Mouse (Mus musculus) erythroblast, embryonic 14.5 days (primary cell): ENCODE results near the gene C130060K24Rik. TPM values are rescaled to one million over a fixed set of nuclear protein-coding genes. Genes with fewer than 3 reads are reported as not detected.

Experiments used
- H3K27me3 ChIP-seq: 2 replicates; pipeline ENCODE4 v1.6.1; 2012; ENCODE audit warnings: inconsistent platforms; ENCODE audit not compliant: control insufficient read depth
- H3K36me3 ChIP-seq: 2 replicates; pipeline ENCODE4 v1.6.1; 2012; ENCODE audit warnings: mild to moderate bottlenecking, inconsistent platforms; ENCODE audit not compliant: control insufficient read depth
- H3K4me1 ChIP-seq: 2 replicates; pipeline ENCODE4 v1.6.1; 2012; ENCODE audit warnings: inconsistent platforms; ENCODE audit not compliant: control insufficient read depth
- H3K4me3 ChIP-seq: replicated peaks from 2 replicates; pipeline ENCODE3; 2012; ENCODE audit warnings: moderate library complexity, mild to moderate bottlenecking, inconsistent platforms
- H3K9me3 ChIP-seq: 2 replicates; pipeline ENCODE4 v1.6.1; 2012; ENCODE audit warnings: low read length, inconsistent platforms, mixed read lengths; ENCODE audit not compliant: control insufficient read depth
- GATA1 ChIP-seq: IDR thresholded peaks from 2 replicates; pipeline ENCODE4 v1.6.1; 2012; ENCODE audit warnings: low read length, inconsistent platforms, mixed read lengths
- TAL1 ChIP-seq: IDR thresholded peaks from 3 replicates; pipeline ENCODE4 v1.6.1; 2012; ENCODE audit warnings: low read length, inconsistent platforms, mixed read lengths
- polyA plus RNA-seq: library from polyadenylated mRNA; stranded (reverse); fragments of >175 nt; gene quantifications from 2 replicates; pipeline ENCODE4 v1.2.3, GENCODE M21; 2012

C130060K24Rik gene
- polyA plus RNA-seq, 1 experiment = not detected

DNA sequence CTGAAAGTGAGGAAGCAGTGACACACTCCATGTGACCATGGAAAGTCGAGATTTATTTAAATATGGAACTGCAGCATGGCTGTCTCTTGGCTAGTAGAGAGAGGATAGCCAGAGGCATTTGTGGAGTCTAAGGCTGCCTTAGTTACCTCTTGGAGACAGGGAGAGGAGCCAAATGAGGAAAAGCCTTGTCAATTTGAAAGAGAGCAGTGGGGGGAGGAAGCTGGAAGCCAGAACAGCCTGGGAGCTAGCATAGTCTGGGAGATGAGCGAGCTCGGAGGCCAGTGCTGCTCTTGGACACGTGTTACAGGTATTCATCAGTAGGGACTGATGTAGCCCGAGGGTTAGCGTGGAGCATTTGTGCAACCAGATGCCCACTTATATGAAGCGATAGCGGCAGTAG is 46.2 kb downstream of the C130060K24Rik start:
- no peak overlapping the region for H3K4me3 ChIP-seq
- H3K4me1 ChIP-seq = no peaks in the 10 kb centered on the region
- TF ChIP-seq TAL1 (no peak), GATA1 (no peak)
- no peaks in the 10 kb centered on the region for H3K9me3 ChIP-seq
- H3K36me3 ChIP-seq = no peaks in the 10 kb centered on the region
- no peaks in the 10 kb centered on the region for H3K27me3 ChIP-seq

- Histone ChIP-seq H3K9me3 (no peaks in the 10 kb centered on the region), H3K4me1 (no peaks in the 10 kb centered on the region), H3K36me3 (no peaks in the 10 kb centered on the region), H3K4me3 (no peak overlapping the region), H3K27me3 (no peaks in the 10 kb centered on the region)
- TF ChIP-seq TAL1 (no peak), GATA1 (no peak)
Observed at GRCm38 (mm10) chr6:65433159-65433558, 52.3 kb downstream of the C130060K24Rik start.

DNA sequence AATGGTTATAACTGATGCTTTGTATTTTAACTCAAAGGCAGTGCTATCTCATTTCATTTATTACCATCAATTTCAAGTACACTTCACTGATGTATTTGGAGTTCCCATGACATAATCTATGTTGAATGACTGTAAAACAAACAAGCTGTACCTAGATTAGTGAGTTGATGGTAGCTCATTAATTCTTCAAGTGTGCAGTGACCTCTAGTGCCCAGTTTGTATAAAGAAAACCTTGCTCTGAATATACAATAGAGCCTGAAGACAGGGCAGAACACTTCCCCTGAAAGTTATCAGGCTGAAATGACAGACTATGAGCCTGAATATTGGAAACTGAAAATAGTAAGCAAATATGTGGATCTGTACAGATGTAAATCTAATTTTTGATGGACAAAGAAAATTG is 72.6 kb downstream of the C130060K24Rik start:
- Histone ChIP-seq H3K36me3 (no peaks in the 10 kb centered on the region), H3K4me1 (no peaks in the 10 kb centered on the region), H3K9me3 (no peaks in the 10 kb centered on the region), H3K4me3 (no peak overlapping the region), H3K27me3 (no peaks in the 10 kb centered on the region)
- TF ChIP-seq TAL1 (no peak), GATA1 (no peak)

DNA sequence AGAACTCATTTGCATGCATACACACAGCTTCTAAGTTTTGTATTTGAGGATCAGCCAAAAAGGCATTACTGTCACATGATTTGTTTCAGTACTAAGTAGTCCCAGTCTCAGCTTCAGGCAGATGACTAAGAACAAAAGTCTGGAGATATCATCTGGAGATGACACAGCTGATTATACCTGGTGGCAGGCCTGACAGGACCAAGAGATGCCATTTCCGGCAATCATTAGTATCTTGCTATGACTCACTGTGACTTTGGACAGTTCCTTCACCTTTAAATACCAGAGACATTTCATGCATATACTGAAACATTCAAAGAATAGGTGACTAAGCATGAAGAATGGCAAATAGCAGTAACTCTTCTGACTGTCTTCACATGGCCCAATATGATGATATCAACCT is 84.4 kb downstream of the C130060K24Rik start:
- TF ChIP-seq GATA1 = no peak
- no peak for TF ChIP-seq TAL1
- Histone ChIP-seq H3K4me3 (no peak overlapping the region), H3K36me3 (no peaks in the 10 kb centered on the region), H3K4me1 (no peaks in the 10 kb centered on the region), H3K9me3 (no peaks in the 10 kb centered on the region), H3K27me3 (no peaks in the 10 kb centered on the region)

- H3K27me3 ChIP-seq = no peaks in the 10 kb centered on the region
- TF ChIP-seq TAL1 = no peak
- TF ChIP-seq GATA1 = no peak
- H3K9me3 ChIP-seq = no peaks in the 10 kb centered on the region
- H3K4me1 ChIP-seq = no peaks in the 10 kb centered on the region
- H3K36me3 ChIP-seq = no peaks in the 10 kb centered on the region
- no peak overlapping the region for H3K4me3 ChIP-seq
Observed at GRCm38 (mm10) chr6:65470320-65470719, 89.4 kb downstream of the C130060K24Rik start.

- H3K4me3 ChIP-seq = no peak overlapping the region
- H3K9me3 ChIP-seq = no peaks in the 10 kb centered on the region
- no peaks in the 10 kb centered on the region for H3K36me3 ChIP-seq
- no peak for TF ChIP-seq TAL1
- no peak for TF ChIP-seq GATA1
- H3K4me1 ChIP-seq = no peaks in the 10 kb centered on the region
- H3K27me3 ChIP-seq = no peaks in the 10 kb centered on the region
Observed at GRCm38 (mm10) chr6:65472455-65472854, 91.5 kb downstream of the C130060K24Rik start.

- Histone ChIP-seq H3K4me1 (no peaks in the 10 kb centered on the region), H3K27me3 (no peaks in the 10 kb centered on the region), H3K4me3 (no peak overlapping the region), H3K36me3 (no peaks in the 10 kb centered on the region), H3K9me3 (no peaks in the 10 kb centered on the region)
- TF ChIP-seq GATA1 (no peak), TAL1 (no peak)
Observed at GRCm38 (mm10) chr6:65498786-65499185, 117.9 kb downstream of the C130060K24Rik start.

Other genes starting within 250 kb of the C130060K24Rik start
- not detected in 2 replicates for gene Hpgds, start 236.2 kb upstream of the C130060K24Rik start, polyA plus RNA-seq
- gene Tnip3, start 144.2 kb downstream of the C130060K24Rik start, polyA plus RNA-seq = not detected in 2 replicates